Mouse (Mus musculus): ENCODE data around the gene Fbxw7.

Fbxw7 gene

GRCm38 (mm10) chr3:85024817-85025705, 210.0 kb downstream of the Fbxw7 start:
- DNase-seq (ENCODE audit: low spot score in 2 of 2), result peak; percentile 39 to 57

Measured in frontal cortex, postnatal 25 days (tissue).